Mouse (Mus musculus) testis, postnatal 14 days (tissue): ENCODE results near the gene Birc6.

Experiments used
- DNase-seq: peaks from one replicate; pipeline ENCODE4 v3.0.0; 2021; ENCODE audit warnings: low spot score

Gene Birc6

DNA sequence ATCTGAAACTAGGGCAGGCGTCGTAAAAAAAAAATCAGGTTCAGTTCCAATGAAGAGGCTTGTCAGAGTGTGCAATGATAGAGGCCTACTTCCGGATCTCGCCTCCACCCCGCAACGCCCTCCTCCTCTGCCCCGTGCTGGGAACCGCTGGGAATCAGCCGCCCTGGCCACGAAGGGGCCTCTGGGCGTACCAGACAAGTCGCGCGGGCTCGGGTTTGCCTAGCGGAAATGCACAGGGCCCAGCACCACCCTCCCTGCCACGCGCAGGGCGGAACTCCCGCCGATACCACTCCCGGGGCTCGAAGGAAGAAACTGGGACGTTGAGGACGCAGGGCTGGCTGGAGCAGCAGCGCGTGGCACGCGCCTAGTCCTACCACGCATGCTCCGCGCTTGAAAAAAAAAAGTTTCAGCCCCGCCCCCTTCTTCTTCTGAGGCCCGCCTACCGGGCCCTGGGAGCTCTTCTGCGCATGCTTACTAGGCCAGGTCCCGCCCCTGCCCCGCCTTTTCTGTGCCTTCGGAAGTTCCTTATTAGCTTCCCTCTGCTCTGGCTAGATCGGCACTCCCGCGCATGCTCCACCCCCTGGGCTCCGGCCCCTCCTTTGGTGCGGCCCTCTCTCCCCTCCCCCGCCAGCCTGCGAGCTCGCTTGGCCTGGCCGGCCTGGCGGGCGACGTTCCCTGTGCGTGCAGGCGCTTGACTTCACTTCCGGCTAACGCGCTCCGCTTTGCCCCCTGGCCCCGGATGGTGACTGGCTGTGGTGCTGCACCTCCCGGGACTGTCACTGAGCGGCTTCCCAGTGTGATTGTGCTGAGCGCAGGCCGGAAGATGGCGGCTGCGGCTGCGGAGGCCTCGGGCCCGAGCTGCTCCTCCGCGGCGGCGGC is at the start of gene Birc6:
Gene Birc6 (plus strand): TSS at position 567 of the 879 bp plus-strand sequence.
- peak; percentile 100 for DNase-seq

DNA sequence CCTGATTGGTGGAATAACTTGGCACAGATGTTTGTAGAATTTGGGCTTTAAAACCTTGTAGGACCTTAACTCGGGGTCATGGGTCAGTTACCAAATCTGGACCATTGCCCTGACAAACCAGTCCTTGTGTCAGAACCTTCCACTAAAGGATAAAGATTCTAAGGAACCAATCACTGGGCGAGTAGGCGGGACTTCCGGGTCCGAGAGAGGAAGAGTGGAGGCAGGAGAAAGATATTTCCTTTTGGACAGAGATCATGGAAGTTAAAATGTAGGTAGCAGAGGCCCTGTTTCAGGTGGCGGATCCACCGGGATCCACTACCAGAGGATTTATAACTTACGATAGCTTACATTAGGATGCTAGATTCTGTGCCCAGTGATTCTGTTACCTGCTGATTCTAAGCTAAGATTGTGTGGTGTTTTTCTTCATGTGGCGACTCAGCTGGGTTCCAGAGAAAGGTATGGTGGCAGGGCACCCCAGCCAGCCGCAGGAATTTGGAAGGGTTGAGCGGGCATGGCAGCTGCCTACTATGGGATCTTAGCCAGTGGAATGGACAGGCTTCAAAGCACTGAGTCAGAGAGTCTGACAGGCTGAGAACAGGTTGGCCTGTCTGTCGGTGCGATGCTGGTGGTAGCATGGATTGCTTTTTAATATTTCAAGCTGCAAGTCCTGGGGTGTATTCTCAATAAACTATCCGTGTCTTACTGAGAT is 47.6 kb upstream of the Birc6 start:
- DNase-seq, result no peak

DNA sequence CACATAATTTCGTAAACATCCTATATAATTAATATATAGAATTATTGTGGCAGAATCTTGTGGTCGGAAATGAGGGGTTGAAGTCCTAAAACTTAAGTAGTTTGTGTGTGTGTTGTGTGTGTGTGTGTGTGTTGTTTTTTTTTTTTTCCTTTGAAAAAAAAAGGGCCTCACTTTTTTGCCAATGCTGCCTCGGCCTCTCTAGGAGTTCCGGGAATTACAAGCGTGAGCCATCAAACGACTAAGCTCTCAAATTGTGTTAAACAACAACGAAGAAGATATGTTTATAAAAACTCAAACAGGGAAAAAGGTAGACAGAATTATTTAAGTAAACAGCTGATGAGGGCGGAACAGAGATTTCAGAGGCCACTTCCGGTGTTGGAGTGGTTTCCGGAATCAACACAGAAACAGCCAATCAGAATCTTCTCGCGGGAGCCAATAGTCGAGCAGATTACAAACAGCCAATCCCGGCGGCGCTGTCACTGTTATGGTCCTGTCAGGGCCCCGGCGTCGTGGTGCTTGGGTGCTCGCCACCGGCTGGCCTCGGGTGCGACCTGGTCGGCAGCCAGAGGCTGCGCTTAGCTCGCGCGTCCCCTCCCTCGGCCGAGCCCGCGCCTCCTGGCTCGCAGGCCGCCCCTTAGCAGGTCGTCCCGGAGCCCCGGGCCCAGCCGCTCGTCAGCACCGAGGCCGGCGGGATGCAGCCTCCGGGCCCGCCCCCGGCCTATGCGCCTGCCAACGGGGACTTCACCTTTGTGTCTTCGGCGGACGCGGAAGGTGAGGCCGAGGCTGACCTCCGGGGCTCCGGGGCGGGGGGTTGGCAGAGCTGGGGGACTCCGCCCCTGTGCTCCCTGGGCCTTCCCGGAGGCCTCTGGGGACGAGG is 38.8 kb upstream of the Birc6 start, which contains the start of gene Yipf4:
Gene Yipf4 (plus strand): TSS at position 470 of the 877 bp plus-strand sequence.
- DNase-seq, result peak; percentile 96

DNA sequence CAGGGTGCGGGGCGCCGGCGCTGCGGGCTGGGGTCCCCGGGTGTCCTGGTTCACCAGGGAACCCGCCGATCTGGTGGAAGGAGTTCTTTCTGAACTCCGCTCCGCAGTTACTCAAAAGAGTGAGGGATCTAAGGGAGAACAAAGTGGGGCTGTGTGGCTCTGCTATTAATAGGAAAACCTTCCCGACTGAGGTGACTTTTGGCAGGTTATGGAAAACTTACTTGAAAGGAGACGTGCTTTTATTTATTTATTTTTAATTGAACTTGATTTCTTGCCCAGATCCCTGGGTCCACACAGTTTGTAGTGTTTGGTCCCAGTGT is 38.2 kb upstream of the Birc6 start:
- no peak for DNase-seq

DNA sequence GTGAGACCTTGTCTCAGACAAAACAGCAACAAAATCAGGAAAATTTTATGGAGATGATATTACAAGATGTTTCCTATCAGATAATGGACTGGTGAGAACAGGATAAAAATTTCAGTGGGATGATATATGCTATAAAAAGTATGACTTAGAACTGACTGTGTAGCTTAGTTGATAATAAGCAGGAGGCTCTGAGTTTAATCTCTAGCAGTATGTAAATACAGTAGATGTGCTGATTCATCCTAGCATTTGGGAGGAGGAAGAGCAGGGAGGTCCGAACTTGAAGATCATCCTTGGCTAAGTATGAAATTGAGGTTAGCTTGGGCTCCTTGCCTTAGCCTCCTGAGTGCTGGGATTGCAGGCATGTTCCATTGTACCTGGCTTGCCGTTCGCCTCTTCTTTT is 36.5 kb upstream of the Birc6 start:
- no peak for DNase-seq

DNA sequence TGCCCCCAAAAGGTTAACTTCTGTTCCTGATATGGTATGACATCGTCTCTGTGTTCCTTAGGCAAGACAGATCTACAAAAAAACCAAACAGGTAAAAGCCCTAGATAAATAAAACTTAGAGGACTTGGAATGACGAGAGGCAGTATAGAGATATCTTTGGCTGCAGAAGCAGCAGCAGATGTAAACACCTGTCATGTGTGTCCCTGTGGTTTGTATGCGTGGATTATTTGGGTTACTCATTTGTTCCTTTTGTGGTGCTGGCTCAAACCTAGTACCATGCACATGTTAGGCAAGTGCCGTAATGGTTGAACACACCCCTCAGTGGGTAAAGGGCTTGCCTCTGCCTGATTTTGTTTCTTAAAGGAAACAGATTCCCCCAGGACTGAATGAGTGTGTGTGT is 27.9 kb upstream of the Birc6 start:
- DNase-seq, result no peak

DNA sequence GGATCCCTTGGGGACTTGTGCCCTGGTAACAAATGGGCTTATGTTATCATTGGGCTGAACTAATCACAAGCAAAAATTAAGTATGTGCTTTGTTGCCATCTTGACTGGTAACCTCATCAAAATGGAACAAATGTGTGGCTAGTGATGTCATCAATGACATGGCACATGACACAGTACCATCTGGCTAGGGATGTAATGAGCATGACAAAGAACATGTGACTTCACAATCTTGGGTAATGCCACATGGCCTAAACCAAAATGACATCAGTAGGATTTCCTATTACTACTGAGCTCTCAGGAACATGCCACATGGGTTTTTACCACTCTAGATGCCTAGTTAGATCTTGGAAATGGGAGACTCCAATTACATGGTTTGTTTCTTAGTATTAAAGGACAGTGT is 27.0 kb upstream of the Birc6 start:
- no peak for DNase-seq

DNA sequence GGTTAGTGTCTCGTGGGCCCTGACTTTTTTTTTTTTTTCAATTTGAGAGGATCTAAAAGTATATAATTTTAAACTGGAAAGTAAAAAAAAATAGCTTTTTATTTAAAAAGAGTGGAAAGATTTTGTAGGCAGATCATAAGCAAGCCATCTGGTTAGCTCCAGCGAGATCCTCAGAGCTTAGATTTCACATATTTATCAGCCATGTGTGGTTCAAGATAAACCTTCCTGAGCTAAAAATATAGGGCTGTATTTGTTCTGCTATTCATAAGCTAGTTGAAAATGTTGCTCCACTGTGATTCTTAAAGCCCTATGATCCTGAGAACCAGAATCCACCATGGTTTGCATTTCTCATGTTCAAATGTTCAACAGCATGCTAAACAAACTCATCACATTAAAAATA is 20.2 kb upstream of the Birc6 start:
- no peak for DNase-seq

DNA sequence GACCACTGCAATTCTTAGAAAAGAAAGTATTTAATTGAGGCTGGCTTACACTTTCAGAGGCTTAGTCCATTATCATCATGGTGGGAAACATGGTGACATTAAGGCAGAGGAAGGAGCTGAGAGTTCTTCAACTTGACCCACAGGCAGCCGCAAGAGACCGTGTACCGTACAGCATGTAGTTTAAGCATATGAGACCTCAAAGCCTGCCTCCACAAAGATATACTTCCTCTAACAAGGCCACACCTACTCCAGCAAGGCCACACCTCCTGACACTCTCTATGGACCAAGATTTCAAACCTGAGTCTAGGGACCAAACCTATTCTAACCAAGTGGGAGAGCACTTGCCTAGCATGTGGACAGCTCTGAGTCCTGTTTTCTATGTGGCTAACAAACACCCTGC is 19.5 kb upstream of the Birc6 start:
- no peak for DNase-seq

DNA sequence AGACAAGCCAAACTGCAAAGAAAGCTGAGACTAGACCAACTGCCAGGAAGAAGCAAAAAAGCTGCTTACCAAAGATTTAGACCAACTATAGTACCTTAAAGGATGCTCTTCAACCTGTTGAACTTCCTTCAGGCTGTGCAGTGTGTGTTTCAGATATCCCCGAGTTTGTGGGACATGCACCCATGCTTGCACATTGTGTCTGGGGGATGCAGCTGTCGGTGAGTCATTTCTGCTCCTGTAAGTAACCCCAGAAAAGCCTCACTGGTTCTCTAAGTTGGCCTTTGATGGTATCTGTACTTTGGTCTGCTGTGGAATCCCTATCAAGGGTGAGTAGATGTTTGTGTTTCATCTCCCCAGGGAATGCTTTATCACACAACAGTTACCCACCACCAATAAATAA is 15.8 kb upstream of the Birc6 start:
- DNase-seq, result no peak

DNA sequence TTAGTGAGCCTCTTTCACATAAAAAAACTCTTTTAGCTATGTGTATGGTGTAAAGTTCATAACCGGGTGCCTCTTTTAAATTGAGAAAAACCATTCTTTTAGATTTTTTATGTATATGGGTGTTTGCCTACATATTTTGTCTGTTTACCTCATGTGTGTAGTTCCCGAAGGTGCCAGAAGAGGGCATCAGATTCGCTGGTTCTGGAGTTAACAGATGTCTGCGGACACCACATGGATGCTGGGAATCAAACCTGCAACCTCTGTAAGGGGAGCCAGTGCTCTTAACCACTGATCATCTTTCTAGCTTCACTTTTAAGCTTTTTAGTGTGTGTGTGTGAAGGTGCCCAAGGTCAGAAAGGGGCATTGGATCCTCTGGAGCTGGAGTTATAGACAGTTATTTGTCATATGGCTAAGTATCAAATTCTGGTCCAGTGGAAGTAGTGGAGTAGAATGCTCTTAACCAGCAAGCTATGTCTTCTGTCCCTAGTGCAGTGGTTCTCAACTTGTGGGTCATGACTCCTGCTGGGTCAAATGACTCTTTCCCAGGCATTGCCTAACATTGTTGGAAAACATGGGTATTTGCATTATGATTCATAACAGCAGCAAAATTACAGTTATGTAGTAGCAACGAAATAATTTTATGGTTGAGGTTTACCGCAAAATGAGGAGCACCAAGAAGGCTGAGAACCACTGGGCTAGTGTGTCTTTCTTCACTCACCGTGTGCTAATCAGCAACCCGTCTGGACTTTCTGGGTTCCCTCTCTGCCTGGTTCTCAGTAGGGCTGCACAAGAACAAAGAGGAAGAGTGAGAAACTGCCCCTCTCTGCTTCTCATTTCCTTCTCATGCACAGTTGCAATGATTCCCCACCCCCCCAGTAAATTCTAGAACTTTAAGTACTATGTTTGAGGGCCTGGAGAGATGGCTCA is 5.0 kb upstream of the Birc6 start:
- no peak for DNase-seq

DNA sequence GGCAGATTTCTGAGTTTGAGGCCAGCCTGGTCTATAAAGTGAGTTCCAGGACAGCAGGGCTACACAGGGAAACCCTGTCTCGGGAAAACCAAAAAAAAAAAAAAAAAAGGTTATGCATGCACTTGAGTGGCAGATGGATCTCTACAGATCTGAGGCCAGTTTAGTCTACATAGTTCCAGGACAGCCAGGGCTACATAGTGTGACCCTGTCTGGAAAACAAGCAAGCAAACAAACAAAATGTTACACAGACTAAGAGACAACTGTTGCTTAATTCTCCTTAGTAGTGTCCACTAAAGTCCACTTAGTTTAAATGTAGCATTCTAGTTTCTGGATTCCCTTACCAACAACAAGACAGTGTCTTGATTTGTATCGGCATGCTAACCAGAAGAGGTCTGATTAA is 2.0 kb upstream of the Birc6 start:
- DNase-seq, result no peak

DNA sequence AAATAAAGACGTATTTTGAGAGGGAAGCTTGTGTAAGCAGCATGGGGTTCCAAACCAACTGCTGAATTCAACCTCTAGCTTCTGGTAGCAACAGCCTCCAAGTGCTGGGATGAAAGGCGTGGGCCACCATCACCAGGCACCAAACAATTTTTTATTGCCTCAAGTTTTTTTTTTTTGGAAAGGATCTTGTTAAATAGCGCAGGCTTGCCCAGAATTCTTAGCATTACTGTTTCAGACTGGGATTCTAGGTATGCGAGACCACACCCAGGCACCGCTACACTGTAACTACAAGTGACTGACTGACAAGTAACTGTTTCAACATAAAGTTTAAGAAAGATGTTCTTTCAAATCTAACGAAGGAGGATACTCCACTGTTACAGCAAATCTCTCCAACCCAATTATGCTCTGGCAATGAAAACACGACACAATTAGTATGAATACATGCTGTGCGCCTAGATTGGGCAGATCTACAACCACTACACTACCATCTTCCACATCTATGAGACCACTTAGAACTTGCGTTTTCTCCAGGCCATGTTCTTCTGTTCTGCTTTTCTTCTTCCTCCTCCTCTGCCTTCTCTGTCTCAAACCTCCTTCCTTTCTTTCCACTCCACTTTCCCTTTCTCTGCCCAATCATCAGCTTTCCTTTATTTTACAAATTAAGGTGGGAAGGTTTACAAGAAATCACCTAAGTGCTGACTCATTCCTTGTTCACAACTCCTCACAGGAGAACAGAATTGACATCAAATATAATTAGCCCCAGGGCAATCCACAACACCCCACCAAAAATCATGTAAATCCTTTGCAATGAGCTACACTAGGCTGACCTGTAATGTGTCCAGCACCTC is 1.1 kb upstream of the Birc6 start:
- DNase-seq, result peak; percentile 61

DNA sequence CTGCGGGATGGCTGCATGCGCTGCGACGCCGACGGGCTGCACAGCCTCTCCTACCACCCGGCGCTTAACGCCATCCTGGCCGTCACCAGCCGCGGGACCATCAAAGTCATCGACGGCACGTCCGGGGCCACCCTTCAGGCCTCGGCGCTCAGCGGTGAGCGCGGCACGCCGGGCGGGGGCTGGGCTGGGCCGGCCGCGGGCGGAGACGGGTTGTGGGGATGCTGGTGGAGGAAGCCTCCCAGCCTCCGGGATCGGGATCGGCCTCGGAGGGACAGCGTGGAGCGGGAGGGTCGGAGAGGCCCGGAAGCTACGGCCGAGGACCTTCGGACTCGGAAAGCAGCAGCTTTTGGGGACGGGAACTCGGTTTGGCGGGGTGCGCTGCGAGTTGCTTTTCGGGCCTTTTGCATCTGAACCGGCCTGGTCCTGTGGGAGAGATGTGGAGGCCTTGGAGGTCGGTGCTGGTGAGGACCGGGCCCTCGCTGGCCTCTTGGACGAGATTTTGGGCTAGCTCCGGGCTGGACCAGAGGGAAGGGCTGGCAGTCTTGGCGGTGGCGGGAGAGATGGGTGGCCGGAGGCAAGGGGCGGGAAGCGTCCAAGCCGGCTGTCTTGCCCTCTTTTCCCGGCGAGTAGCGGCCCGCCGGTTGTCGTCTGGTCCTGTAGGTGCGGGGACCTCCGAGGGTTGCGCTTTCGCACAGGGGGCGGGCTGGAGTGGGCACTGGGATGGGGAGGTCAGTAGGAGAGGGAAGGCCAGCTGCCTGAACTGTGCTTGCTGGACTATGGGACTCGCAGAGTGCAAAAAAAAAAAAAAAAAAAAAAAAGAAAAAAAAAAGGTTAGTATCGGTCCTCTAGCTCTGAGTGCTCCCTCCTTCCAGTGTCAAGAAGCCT is 795 bp downstream of the Birc6 start:
- DNase-seq, result peak; percentile 57

DNA sequence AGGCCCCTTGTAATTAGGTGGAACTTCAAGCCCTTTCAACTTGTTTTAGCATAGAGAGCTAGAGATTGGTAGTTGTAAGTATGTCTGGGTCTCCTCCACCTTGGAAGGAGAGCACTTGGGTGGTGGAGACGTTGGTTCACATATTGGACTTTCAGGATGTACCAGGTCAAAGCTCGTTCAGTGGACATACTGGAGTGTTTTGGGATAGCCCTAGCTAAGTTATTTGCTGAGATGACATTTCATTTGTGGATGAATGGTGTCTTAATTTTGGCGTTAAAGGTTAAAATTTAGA is 1.4 kb downstream of the Birc6 start:
- no peak for DNase-seq

DNA sequence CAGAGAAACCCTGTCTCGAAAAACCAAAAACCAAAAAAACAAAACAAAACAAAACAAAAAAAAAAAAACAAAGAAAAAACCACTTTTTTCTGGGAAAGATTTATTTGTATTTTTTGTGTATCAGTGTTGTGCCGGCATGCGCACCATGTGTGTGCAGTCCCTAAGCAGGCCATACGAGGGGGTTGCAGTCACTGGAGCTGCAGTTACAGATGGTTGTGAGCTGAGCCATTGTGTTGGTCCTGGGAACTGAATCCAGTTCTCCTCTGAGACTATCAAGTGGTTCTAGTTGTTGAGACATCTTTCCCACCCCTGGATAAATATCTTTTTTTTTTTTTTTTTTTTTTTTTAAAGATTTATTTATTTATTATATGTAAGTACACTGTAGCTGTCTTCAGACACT is 6.9 kb downstream of the Birc6 start:
- no peak for DNase-seq

DNA sequence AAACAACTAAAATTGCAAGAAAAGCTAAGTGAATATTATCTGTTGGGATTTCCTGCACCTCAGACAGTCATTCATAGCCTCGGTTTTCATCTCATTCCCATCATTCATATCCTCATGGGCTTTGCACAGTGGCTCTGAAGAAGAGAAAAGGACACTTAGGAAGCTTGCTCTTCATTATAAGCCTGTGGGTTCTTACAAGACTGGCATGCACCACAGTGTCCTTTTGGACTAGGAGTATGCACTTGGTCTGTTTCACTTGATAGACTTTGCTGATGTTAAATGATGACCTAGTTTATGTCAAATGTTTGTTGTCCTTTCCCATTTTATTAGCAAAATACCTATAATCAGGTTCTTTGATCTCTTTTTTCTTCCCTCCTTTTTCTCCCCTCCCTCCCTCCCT is 9.4 kb downstream of the Birc6 start:
- no peak for DNase-seq

DNA sequence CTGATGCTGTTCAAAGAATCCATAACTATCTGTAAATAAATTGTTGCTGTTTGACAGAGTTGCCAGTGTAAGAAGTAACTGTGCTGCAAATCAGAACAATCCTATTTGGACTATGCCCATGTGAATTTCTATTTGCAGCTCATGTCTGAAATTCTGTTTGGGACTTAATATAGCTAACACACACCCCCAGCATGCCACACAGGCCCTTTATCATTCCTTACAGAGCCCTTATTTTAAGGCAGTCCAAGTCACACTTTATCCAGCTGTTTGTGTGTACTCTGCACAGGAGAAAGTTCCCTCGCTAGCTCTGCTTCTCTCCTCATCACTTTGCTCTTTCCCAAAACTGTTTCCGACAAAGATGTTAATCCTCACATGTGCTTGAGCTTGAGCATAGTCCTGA is 15.5 kb downstream of the Birc6 start:
- DNase-seq, result no peak

DNA sequence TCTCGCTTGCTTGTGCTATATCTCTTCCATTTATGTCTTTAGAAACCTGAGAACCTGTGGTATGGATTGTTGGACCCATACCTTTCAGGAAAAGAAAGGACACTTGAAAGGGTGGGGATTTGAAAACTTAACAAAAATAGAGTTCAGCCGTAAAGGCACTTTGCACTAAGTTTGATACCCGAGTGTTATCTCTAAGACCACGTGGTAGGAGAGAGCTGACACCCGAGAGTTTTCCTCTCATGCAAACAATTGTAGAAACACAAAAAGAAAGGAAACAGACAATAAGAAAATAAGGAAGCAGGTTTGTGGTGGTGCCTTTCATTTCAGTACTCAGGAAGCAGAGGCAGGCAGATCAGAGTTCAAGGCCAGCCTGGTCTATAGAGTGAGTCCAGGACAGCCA is 26.0 kb downstream of the Birc6 start:
- no peak for DNase-seq

DNA sequence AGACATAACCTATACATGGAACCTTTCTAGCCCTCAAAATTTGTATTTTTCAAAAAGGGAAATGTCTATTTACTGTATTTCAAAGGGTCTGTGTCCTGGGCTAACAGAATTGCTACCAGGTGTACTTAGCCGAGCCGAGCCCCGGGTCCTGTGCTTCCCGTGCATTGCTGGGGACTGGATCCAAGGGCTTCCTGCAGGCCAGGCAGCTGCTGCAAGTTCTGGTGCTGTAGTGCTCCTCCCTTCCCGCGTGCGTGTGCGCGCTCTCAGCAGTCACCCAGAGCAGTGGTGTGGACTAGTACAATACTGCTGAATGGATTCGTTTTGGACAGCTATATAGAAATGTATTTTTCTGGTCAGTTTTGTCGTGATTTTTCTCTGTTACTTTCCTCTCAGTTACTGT is 31.8 kb downstream of the Birc6 start:
- DNase-seq, result no peak
